ENCODE assay signal across 13 mouse cellular contexts in the genomic region with DNA sequence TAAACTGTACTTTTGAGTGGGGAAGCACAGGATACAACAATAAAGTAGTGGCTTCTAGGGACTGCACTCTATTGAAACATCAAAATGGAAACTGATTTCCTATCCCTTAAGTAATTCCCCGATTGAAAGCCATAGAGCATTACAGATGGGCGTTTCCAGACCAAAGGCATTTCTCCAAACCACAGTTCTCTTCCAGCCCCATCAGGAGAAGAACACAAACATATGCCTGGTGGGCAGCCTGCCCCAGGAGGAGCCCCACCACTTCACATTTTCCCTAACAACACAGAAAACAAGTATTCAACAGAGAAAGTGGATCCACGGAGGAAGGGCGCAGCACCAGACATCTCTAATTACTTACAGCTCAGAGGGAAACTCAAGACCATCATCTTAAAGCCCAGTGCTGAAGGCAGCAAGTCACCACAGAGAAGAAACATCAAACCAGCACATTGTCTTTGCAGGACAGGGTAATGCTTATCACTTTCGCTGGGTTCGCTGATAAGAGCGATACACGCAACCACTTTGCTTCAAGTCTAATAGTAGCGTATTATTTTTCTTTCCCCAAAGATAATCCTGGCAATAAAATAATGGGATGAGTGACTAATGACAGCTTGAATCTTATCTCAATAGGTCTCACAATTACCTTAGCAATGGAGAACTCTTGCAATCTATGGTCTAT. TPM values are rescaled to one million over a fixed set of nuclear protein-coding genes. Genes with fewer than 3 reads are reported as not detected.
"Had no signal": no experiment of that assay in that cellular context is flagged by ENCODE, and none has a peak within 500 bp of the region (broad histone marks: within the 10 kb centered on the region; RNA-seq: fewer than 3 reads in every experiment).

No protein-coding gene starts in this region.

- H3K9me3 ChIP-seq: kidney, embryonic 15.5 days; limb, embryonic 15.5 days; liver, embryonic 12.5 days; lung, embryonic 15.5 days; midbrain, embryonic 13.5 days; neural tube, embryonic 15.5 days had no signal

- H3K36me3 ChIP-seq: kidney, embryonic 15.5 days; limb, embryonic 15.5 days; liver, embryonic 12.5 days; lung, embryonic 15.5 days; midbrain, embryonic 13.5 days; neural tube, embryonic 15.5 days had no signal

- H3K27ac ChIP-seq: kidney, embryonic 15.5 days; limb, embryonic 15.5 days; liver, embryonic 12.5 days; lung, embryonic 15.5 days; midbrain, embryonic 13.5 days; neural tube, embryonic 15.5 days had no signal

- ATAC-seq: liver, embryonic 12.5 days had no signal

- H3K9ac ChIP-seq: kidney, embryonic 15.5 days; limb, embryonic 15.5 days; liver, embryonic 12.5 days; lung, embryonic 15.5 days; midbrain, embryonic 13.5 days; neural tube, embryonic 15.5 days had no signal

- H3K27me3 ChIP-seq: limb, embryonic 15.5 days; lung, embryonic 15.5 days; neural tube, embryonic 15.5 days had no signal

- DNase-seq: kidney, adult 11 months; kidney, postnatal 14 days; left cerebral cortex, postnatal 4 days; spleen, adult 18-20 months; thymus, postnatal 4 days had no signal

- H3K4me1 ChIP-seq: midbrain, embryonic 13.5 days had no signal

- H3K4me3 ChIP-seq: kidney, embryonic 15.5 days; limb, embryonic 15.5 days; liver, embryonic 12.5 days; lung, embryonic 15.5 days; midbrain, embryonic 13.5 days; neural tube, embryonic 15.5 days had no signal

- H3K4me2 ChIP-seq: kidney, embryonic 15.5 days; limb, embryonic 15.5 days; liver, embryonic 12.5 days; lung, embryonic 15.5 days; midbrain, embryonic 13.5 days; neural tube, embryonic 15.5 days had no signal

RNA-seq across cellular contexts. Expression of gene 1810062G17Rik, which starts 17.1 kb away (rescaled TPM):
- polyA plus RNA-seq: neural tube, embryonic 11.5 days had no signal

RNA-seq across cellular contexts. Expression of gene Gm11549, which starts 28.8 kb away (rescaled TPM):
- polyA plus RNA-seq: liver, embryonic 12.5 days; liver, embryonic 16.5 days had no signal
